Mouse (Mus musculus) embryonic fibroblast, embryonic 13.5 days (primary cell): ENCODE results near the gene Akt1. TPM values are rescaled to one million over a fixed set of nuclear protein-coding genes. Genes with fewer than 3 reads are reported as not detected.

Experiments used
- H3K27ac ChIP-seq: 2 replicates; pipeline ENCODE4 v1.5.1; 2012; ENCODE audit warnings: low read length, control low read depth, inconsistent platforms; ENCODE audit not compliant: insufficient read depth
- H3K4me1 ChIP-seq: 2 replicates; pipeline ENCODE4 v1.6.1; 2011; ENCODE audit warnings: low read length; ENCODE audit not compliant: control insufficient read depth, insufficient read depth
- H3K4me3 ChIP-seq: 2 replicates; pipeline ENCODE4 v1.5.1; 2011; ENCODE audit warnings: mild to moderate bottlenecking, control low read depth, low read length; ENCODE audit not compliant: insufficient read depth
- CTCF ChIP-seq: IDR thresholded peaks from 2 replicates; pipeline ENCODE4 v1.5.1; 2011; ENCODE audit warnings: mild to moderate bottlenecking, control low read depth, low read length, moderate library complexity, borderline replicate concordance; ENCODE audit not compliant: insufficient read depth
- POLR2A ChIP-seq: IDR thresholded peaks from 2 replicates; pipeline ENCODE4 v1.6.1; 2011; ENCODE audit warnings: low read depth, mild to moderate bottlenecking, control low read depth, low read length, moderate library complexity
- polyA plus RNA-seq: library from polyadenylated mRNA; stranded (reverse); fragments of >200 nt; gene quantifications from 2 replicates; pipeline ENCODE4 v1.2.4, GENCODE M21; 2011; ENCODE audit warnings: low read depth; ENCODE audit not compliant: missing spikeins, insufficient read length

Gene Akt1
- polyA plus RNA-seq, 1 experiment: 227 TPM

GRCm38 (mm10) chr12:112631472-112631871, 43.2 kb downstream of the Akt1 start:
- Histone ChIP-seq H3K4me1 (no peaks in the 10 kb centered on the region), H3K27ac (no peak overlapping the region), H3K4me3 (no peak overlapping the region)
- TF ChIP-seq CTCF (no peak), POLR2A (no peak)

GRCm38 (mm10) chr12:112630796-112631195, 43.9 kb downstream of the Akt1 start:
- no peak overlapping the region for H3K27ac ChIP-seq

GRCm38 (mm10) chr12:112630029-112630428, 44.7 kb downstream of the Akt1 start:
- TF ChIP-seq CTCF: no peak
- TF ChIP-seq POLR2A: no peak
- H3K4me1 ChIP-seq: no peaks in the 10 kb centered on the region
- no peak overlapping the region for H3K27ac ChIP-seq
- no peak overlapping the region for H3K4me3 ChIP-seq

More at GRCm38 (mm10) chr12:112630796-112631195, 43.9 kb downstream of the Akt1 start:
- no peak overlapping the region for H3K4me3 ChIP-seq
- H3K4me1 ChIP-seq: no peaks in the 10 kb centered on the region
- TF ChIP-seq POLR2A (no peak), CTCF (no peak)

- Histone ChIP-seq H3K4me3 (no peak overlapping the region), H3K27ac (no peak overlapping the region), H3K4me1 (no peaks in the 10 kb centered on the region)
- TF ChIP-seq POLR2A (no peak), CTCF (no peak)
Measured at GRCm38 (mm10) chr12:112628928-112629721, 45.6 kb downstream of the Akt1 start.

GRCm38 (mm10) chr12:112628197-112628596, 46.5 kb downstream of the Akt1 start:
- H3K4me1 ChIP-seq: no peaks in the 10 kb centered on the region
- no peak for TF ChIP-seq CTCF
- TF ChIP-seq POLR2A: no peak
- H3K27ac ChIP-seq: no peak overlapping the region
- no peak overlapping the region for H3K4me3 ChIP-seq

GRCm38 (mm10) chr12:112627097-112627881, 47.4 kb downstream of the Akt1 start:
- Histone ChIP-seq H3K4me3 (no peak overlapping the region), H3K4me1 (no peaks in the 10 kb centered on the region; the same call in 1 of the 2 replicates), H3K27ac (no peak overlapping the region)
- TF ChIP-seq CTCF: peak; percentile 27; the same call in 1 of the 2 replicates
- no peak for TF ChIP-seq POLR2A

- no peak for TF ChIP-seq POLR2A
- TF ChIP-seq CTCF: no peak
- no peak overlapping the region for H3K27ac ChIP-seq
- H3K4me3 ChIP-seq: no peak overlapping the region
- peaks cover 7% of the 10 kb centered on the region; the same call in 1 of the 2 replicates for H3K4me1 ChIP-seq
Measured at GRCm38 (mm10) chr12:112626455-112626854, 48.2 kb downstream of the Akt1 start.

GRCm38 (mm10) chr12:112625700-112626099, 49.0 kb downstream of the Akt1 start:
- Histone ChIP-seq H3K4me1 (peaks cover 7% of the 10 kb centered on the region; the same call in 1 of the 2 replicates), H3K4me3 (no peak overlapping the region)

GRCm38 (mm10) chr12:112623742-112624141, 50.9 kb downstream of the Akt1 start:
- no peak for TF ChIP-seq POLR2A
- peak; percentile 71 for TF ChIP-seq CTCF
- no peak overlapping the region for H3K4me3 ChIP-seq
- no peak overlapping the region for H3K27ac ChIP-seq
- H3K4me1 ChIP-seq: peaks cover 14% of the 10 kb centered on the region

More at GRCm38 (mm10) chr12:112625700-112626099, 49.0 kb downstream of the Akt1 start:
- H3K27ac ChIP-seq: no peak overlapping the region
- TF ChIP-seq CTCF (no peak), POLR2A (no peak)
